Mouse (Mus musculus): ENCODE measurements around the gene Sh3bp1.
A peak's percentile ranks its signal among the peaks of the same experiment; 100 is the strongest.
"Not testable (repeated sequence)": the region's sequence is repeated elsewhere in the genome, so short reads cannot be mapped to it uniquely, and the experiment has no call there.

Sh3bp1 gene

GRCm38 (mm10) chr15:78877810-78878390 lies 21.7 kb upstream of the Sh3bp1 start:
- no peak for ATAC-seq (ENCODE audit: low TSS enrichment)

- not testable (repeated sequence) for ATAC-seq (ENCODE audit: low TSS enrichment)
Measured at GRCm38 (mm10) chr15:78878792-78879516, 20.6 kb upstream of the Sh3bp1 start.

- ATAC-seq (ENCODE audit: low TSS enrichment), result no peak
Measured at GRCm38 (mm10) chr15:78880432-78880831, 19.1 kb upstream of the Sh3bp1 start.

- ATAC-seq (ENCODE audit: low TSS enrichment), result no peak
Measured at GRCm38 (mm10) chr15:78881828-78882227, 17.7 kb upstream of the Sh3bp1 start.

GRCm38 (mm10) chr15:78889401-78889853 lies 10.1 kb upstream of the Sh3bp1 start:
- ATAC-seq (ENCODE audit: low TSS enrichment), result no peak

- ATAC-seq (ENCODE audit: low TSS enrichment), result no peak
Measured at GRCm38 (mm10) chr15:78892440-78892839, 7.1 kb upstream of the Sh3bp1 start.

GRCm38 (mm10) chr15:78894726-78895125 lies 4.8 kb upstream of the Sh3bp1 start:
- ATAC-seq (ENCODE audit: low TSS enrichment), result no peak

- no peak for ATAC-seq (ENCODE audit: low TSS enrichment)
Measured at GRCm38 (mm10) chr15:78895741-78896140, 3.8 kb upstream of the Sh3bp1 start.

GRCm38 (mm10) chr15:78896149-78896548 lies 3.4 kb upstream of the Sh3bp1 start:
- ATAC-seq (ENCODE audit: low TSS enrichment), result no peak

- no peak for ATAC-seq (ENCODE audit: low TSS enrichment)
Measured at GRCm38 (mm10) chr15:78897488-78897887, 2.1 kb upstream of the Sh3bp1 start.

- ATAC-seq (ENCODE audit: low TSS enrichment), result no peak
Measured at GRCm38 (mm10) chr15:78898507-78899001, 1.0 kb upstream of the Sh3bp1 start.

- ATAC-seq (ENCODE audit: low TSS enrichment), result no peak
Measured at GRCm38 (mm10) chr15:78899409-78899739, 194 bp upstream of the Sh3bp1 start, which contains the start of gene Gm49510. Gene Gm49510, plus strand, starts transcription at chr15:78899667.

GRCm38 (mm10) chr15:78900585-78901421 lies 1.2 kb downstream of the Sh3bp1 start:
- ATAC-seq (ENCODE audit: low TSS enrichment), result no peak

GRCm38 (mm10) chr15:78901422-78901789 lies 1.8 kb downstream of the Sh3bp1 start:
- no peak for ATAC-seq (ENCODE audit: low TSS enrichment)

- ATAC-seq (ENCODE audit: low TSS enrichment), result peak; percentile 36; the same call in 1 of the 2 replicates
Measured at GRCm38 (mm10) chr15:78903243-78903642, 3.7 kb downstream of the Sh3bp1 start.

GRCm38 (mm10) chr15:78908399-78908798 lies 8.8 kb downstream of the Sh3bp1 start:
- no peak for ATAC-seq (ENCODE audit: low TSS enrichment)

- no peak for ATAC-seq (ENCODE audit: low TSS enrichment)
Measured at GRCm38 (mm10) chr15:78908982-78909381, 9.4 kb downstream of the Sh3bp1 start.

- no peak for ATAC-seq (ENCODE audit: low TSS enrichment)
Measured at GRCm38 (mm10) chr15:78912040-78912439, 12.5 kb downstream of the Sh3bp1 start.

- peak; percentile 79 for ATAC-seq (ENCODE audit: low TSS enrichment)
Measured at GRCm38 (mm10) chr15:78913632-78914090, 14.1 kb downstream of the Sh3bp1 start, which contains the start of gene Pdxp. Gene Pdxp, plus strand, starts transcription at chr15:78913919.

- peak; percentile 30 for ATAC-seq (ENCODE audit: low TSS enrichment)
Measured at GRCm38 (mm10) chr15:78914091-78914822, 14.7 kb downstream of the Sh3bp1 start.

- no peak for ATAC-seq (ENCODE audit: low TSS enrichment)
Measured at GRCm38 (mm10) chr15:78914823-78915659, 15.5 kb downstream of the Sh3bp1 start.

Data from frontal cortex, adult (tissue).